Mouse (Mus musculus): ENCODE data around the gene Wnt10a. TPM values are rescaled to one million over a fixed set of nuclear protein-coding genes. Genes with fewer than 3 reads are reported as not detected.

Wnt10a gene
- total and polyA plus RNA-seq, 3 experiments: 126 to 187 (median 155) TPM

DNA sequence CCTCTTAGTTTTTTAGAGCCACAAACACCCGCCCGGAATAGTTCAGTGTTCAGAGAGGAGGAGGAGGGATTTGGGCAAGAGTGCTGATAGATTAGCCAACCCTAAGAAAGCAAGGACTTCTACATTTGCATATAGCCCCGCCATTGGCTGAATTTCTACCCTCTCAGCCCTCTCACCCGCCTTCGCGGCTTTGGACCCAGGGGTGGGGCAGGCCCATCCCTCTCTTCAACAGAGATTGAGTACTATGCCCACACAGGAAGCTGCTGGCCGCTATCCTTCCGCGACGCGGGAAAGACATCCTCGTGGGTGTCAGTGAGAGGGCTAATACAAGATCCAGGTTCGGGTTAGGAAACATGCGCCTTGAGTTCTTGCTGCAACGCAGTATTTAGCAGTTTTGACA, 18.2 kb upstream of the Wnt10a start:
- Histone ChIP-seq H3K27ac (ENCODE audit: insufficient read depth, low read depth) (no peak overlapping the region), H3K9ac (ENCODE audit: insufficient read depth, low read depth) (peak overlapping the region; percentile 38; the same call in 1 of the 2 replicates), H3K4me3 (replicated peaks in 1 of 3; ENCODE audit: low read depth in 2 of 3, low read length in 2 of 3, poor library complexity in 1 of 3) (peak overlapping the region in 2 of 3 experiments; percentile 27 to 34), H3K79me2 (replicated peaks; ENCODE audit: control insufficient read depth, extremely low read depth, insufficient read depth, poor library complexity, severe bottlenecking) (no peaks in the 10 kb centered on the region), H3K27me3 (replicated peaks) (peaks cover 24% of the 10 kb centered on the region), H3K9me3 (replicated peaks; ENCODE audit: low read length) (no peaks in the 10 kb centered on the region), H3K4me1 (ENCODE audit: control insufficient read depth in 1 of 2, insufficient read depth in 2 of 2) (peaks cover 19 to 46% of the 10 kb centered on the region in 2 experiments), H3K4me2 (ENCODE audit: insufficient read depth, low read depth, poor library complexity, severe bottlenecking) (peak overlapping the region; percentile 94), H3K36me3 (replicated peaks in 1 of 2; ENCODE audit: control insufficient read depth in 1 of 2, insufficient read depth in 1 of 2, low read length in 1 of 2) (no peaks in the 10 kb centered on the region)
- dilution Hi-C loops (cut with MboI; ENCODE audit: extremely low pct_ligation_motif_present, extremely low pct_unique_long_range_greater_than_20kb, low sequenced_read_pairs) (no loop called here), in situ Hi-C loops (cut with MboI; ENCODE audit: low pct_ligation_motif_present, low pct_unique_long_range_greater_than_20kb, low sequenced_read_pairs) (loop anchor here (5.0 kb wide), 1 partner anchor 34 kb away; no protein-coding TSS in a partner anchor)
- TF ChIP-seq PAX5 (IDR thresholded peaks at IDR 0.05; ENCODE audit: low read length): no peak
- peak; percentile 76; the same call in 1 of the 2 replicates for TF ChIP-seq MAZ (IDR thresholded peaks at IDR 0.05; ENCODE audit: low read depth, low read length)
- TF ChIP-seq GABPA (IDR thresholded peaks at IDR 0.05; ENCODE audit: insufficient replicate concordance, low read depth, low read length): no peak
- TF ChIP-seq ELF1 (IDR thresholded peaks at IDR 0.05; ENCODE audit: low read depth, low read length): peak; percentile 67
- TF ChIP-seq KAT2A (IDR thresholded peaks at IDR 0.05; ENCODE audit: insufficient replicate concordance, low read length): no peak
- no peak; the same call in 1 of the 2 replicates for TF ChIP-seq MEF2A (IDR thresholded peaks at IDR 0.05; ENCODE audit: borderline replicate concordance, low read depth, low read length)
- TF ChIP-seq CHD2 (IDR thresholded peaks at IDR 0.05; ENCODE audit: low read length): peak; percentile 51
- TF ChIP-seq HCFC1 (IDR thresholded peaks at IDR 0.05; ENCODE audit: low read depth, low read length): peak; percentile 26; the same call in 1 of the 2 replicates
- TF ChIP-seq POLR2A (IDR thresholded peaks at IDR 0.05; ENCODE audit: low read depth, low read length): peak; percentile 67
- peak; percentile 62 for TF ChIP-seq TBP (conservative IDR thresholded peaks at IDR 0.05; ENCODE audit: low read depth, low read length)
- no peak for TF ChIP-seq ZC3H11A (IDR thresholded peaks at IDR 0.05; ENCODE audit: low read depth, low read length)
- peak; percentile 62; the same call in 1 of the 2 replicates for TF ChIP-seq MXI1 (IDR thresholded peaks at IDR 0.05; ENCODE audit: low read depth, low read length)
- TF ChIP-seq EP300 (IDR thresholded peaks at IDR 0.05; ENCODE audit: low read length): no peak
- no peak for TF ChIP-seq UBTF (IDR thresholded peaks at IDR 0.05; ENCODE audit: low read depth, low read length)
- TF ChIP-seq ZNF384 (IDR thresholded peaks at IDR 0.05; ENCODE audit: low read depth, low read length): no peak
- peak; percentile 64 for TF ChIP-seq MAX (IDR thresholded peaks at IDR 0.05; ENCODE audit: low read length)
- peak; percentile 91 for DNase-seq (ENCODE audit: extremely low read depth)

- Histone ChIP-seq H3K9ac (ENCODE audit: insufficient read depth, low read depth) (peak overlapping the region; percentile 37; the same call in 1 of the 2 replicates), H3K4me3 (replicated peaks in 1 of 3; ENCODE audit: low read depth in 2 of 3, low read length in 2 of 3, poor library complexity in 1 of 3) (no peak overlapping the region), H3K36me3 (replicated peaks in 1 of 2; ENCODE audit: control insufficient read depth in 1 of 2, insufficient read depth in 1 of 2, low read length in 1 of 2) (no peaks in the 10 kb centered on the region), H3K27ac (ENCODE audit: insufficient read depth, low read depth) (peak overlapping the region; percentile 49), H3K27me3 (replicated peaks) (peaks cover 24% of the 10 kb centered on the region), H3K9me3 (replicated peaks; ENCODE audit: low read length) (no peaks in the 10 kb centered on the region), H3K4me2 (ENCODE audit: insufficient read depth, low read depth, poor library complexity, severe bottlenecking) (peak overlapping the region; percentile 86), H3K4me1 (ENCODE audit: control insufficient read depth in 1 of 2, insufficient read depth in 2 of 2) (peaks cover 19 to 50% of the 10 kb centered on the region in 2 experiments), H3K79me2 (replicated peaks; ENCODE audit: control insufficient read depth, extremely low read depth, insufficient read depth, poor library complexity, severe bottlenecking) (no peaks in the 10 kb centered on the region)
- TF ChIP-seq IRF4 (IDR thresholded peaks at IDR 0.05; ENCODE audit: low read depth, low read length) (0 out of 2 replicates have a peak, but pooled peaks have one; percentile 8), MXI1 (IDR thresholded peaks at IDR 0.05; ENCODE audit: low read depth, low read length) (0 out of 2 replicates have a peak, but pooled peaks have one; percentile 30), KAT2A (IDR thresholded peaks at IDR 0.05; ENCODE audit: insufficient replicate concordance, low read length) (no peak)
- in situ Hi-C loops (cut with MboI; ENCODE audit: low pct_ligation_motif_present, low pct_unique_long_range_greater_than_20kb, low sequenced_read_pairs): loop anchor here (5.0 kb wide), 1 partner anchor 33 kb away; no protein-coding TSS in a partner anchor
- dilution Hi-C loops (cut with MboI; ENCODE audit: extremely low pct_ligation_motif_present, extremely low pct_unique_long_range_greater_than_20kb, low sequenced_read_pairs): no loop called here
- no peak for DNase-seq (ENCODE audit: extremely low read depth)
Observed at GRCm38 (mm10) chr1:74774062-74774461, 17.3 kb upstream of the Wnt10a start.

Data from CH12.LX (cell line).